Mouse (Mus musculus): Measurements from ENCODE around the gene Dennd6a.

GRCm38 (mm10) chr14:26639251-26639650, 65.6 kb downstream of the Dennd6a start:
- TF ChIP-seq CTCF (IDR thresholded peaks at IDR 0.05; ENCODE audit: low read depth, low read length), result no peak
- no peak for TF ChIP-seq EP300 (IDR thresholded peaks at IDR 0.05; ENCODE audit: insufficient read depth, low read depth, low read length)
